Mouse (Mus musculus) lung, embryonic 15.5 days (tissue): ENCODE data around the gene Lrrc8b. TPM values are rescaled to one million over a fixed set of nuclear protein-coding genes. Genes with fewer than 3 reads are reported as not detected.

Source experiments
- ATAC-seq: fragments of 200-750 bp; cut with Nextera tagmentation; 2 replicates; pipeline ENCODE4 v1.8.0; 2017; ENCODE audit warnings: moderate number of reproducible peaks, borderline replicate concordance; ENCODE audit not compliant: low FRiP score, low TSS enrichment; ENCODE audit errors: extremely low read depth
- H3K27ac ChIP-seq: fragments of 300-500 bp; sonication (generic); 2 replicates; pipeline ENCODE4 v1.5.1; 2015; ENCODE audit warnings: moderate library complexity, mild to moderate bottlenecking, inconsistent platforms
- H3K27me3 ChIP-seq: fragments of 300-500 bp; sonication (generic); 2 replicates; pipeline ENCODE4 v1.6.1; 2015; ENCODE audit warnings: inconsistent platforms
- H3K36me3 ChIP-seq: fragments of 300-500 bp; sonication (generic); 2 replicates; pipeline ENCODE4 v1.6.1; 2015; ENCODE audit warnings: inconsistent platforms
- H3K4me1 ChIP-seq: fragments of 300-500 bp; sonication (generic); 2 replicates; pipeline ENCODE4 v1.6.1; 2015; ENCODE audit warnings: inconsistent platforms
- H3K4me2 ChIP-seq: fragments of 300-500 bp; sonication (generic); 2 replicates; pipeline ENCODE4 v1.6.1; 2015; ENCODE audit warnings: inconsistent platforms, mild to moderate bottlenecking, moderate library complexity
- H3K4me3 ChIP-seq: fragments of 300-500 bp; sonication (generic); 2 replicates; pipeline ENCODE4 v1.5.1; 2015; ENCODE audit warnings: mild to moderate bottlenecking, inconsistent platforms
- H3K9ac ChIP-seq: fragments of 300-500 bp; sonication (generic); 2 replicates; pipeline ENCODE4 v1.6.1; 2015; ENCODE audit warnings: inconsistent platforms
- H3K9me3 ChIP-seq: fragments of 300-500 bp; sonication (generic); 2 replicates; pipeline ENCODE4 v1.6.1; 2016; ENCODE audit warnings: inconsistent platforms
- WGBS: fragments of 180-500 bp; shearing (Covaris S2); methylation state at CpG from one replicate; pipeline ENCODE4 v1.1.7; 2015; 5-methylcytosine and 5-hydroxymethylcytosine counted together
- polyA plus RNA-seq: library from polyadenylated mRNA; unstranded; fragments of >200 nt; fragmentation: Nextera tagmentation; extraction: Ambion mirVana; gene quantifications from 2 replicates; pipeline ENCODE4 v1.2.1, GENCODE M21; 2015

Lrrc8b gene
- polyA plus RNA-seq, 1 experiment from 2014 or later = 6.7 TPM

DNA sequence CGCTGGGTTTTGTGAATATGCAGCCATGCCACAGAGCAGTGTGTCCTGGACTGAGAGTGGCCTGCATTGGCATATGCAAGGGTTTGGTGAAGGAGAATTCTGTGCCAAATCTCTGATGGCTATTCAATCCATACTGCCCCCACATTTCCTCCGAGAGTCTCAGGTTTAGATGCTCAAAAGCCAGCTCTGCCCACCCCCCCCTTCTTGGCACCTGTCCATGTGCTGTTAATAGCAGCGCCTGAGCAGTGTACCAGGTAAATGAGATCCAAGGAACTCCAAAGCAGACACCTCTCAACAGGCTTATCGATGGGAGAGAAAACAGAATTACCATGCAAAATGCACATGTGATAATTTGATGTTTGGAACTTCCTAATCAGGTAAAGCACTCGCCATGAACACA is 74.6 kb downstream of the Lrrc8b start:
- ATAC-seq = no peak
- 80% methylated on average over 5 of the region's 5 CpGs for WGBS
- Histone ChIP-seq H3K9ac (no peak overlapping the region), H3K36me3 (no peaks in the 10 kb centered on the region), H3K4me3 (no peak overlapping the region), H3K4me2 (no peak overlapping the region), H3K27ac (no peak overlapping the region), H3K4me1 (no peaks in the 10 kb centered on the region), H3K27me3 (no peaks in the 10 kb centered on the region), H3K9me3 (no peaks in the 10 kb centered on the region)

DNA sequence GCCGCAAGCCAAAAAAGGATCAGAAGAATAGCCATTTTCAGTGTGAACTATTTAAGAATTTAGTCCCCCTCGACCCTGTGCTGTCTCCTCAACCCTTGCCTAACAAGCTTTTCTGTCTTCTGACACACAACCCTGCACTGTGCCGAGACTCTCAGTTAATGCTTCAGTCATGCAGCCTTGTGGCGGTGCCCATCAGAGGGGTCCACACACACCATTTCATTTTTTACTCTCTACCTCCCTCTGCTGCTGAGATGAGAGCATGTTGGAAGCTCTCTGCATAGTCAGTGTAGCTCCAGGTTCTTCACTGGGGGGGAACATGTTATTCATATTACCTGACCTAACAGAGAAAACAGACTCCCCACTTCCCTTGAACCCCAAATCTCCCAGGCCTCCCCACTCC is 75.8 kb downstream of the Lrrc8b start:
- Histone ChIP-seq H3K4me1 (peaks cover 3% of the 10 kb centered on the region), H3K36me3 (no peaks in the 10 kb centered on the region), H3K4me2 (no peak overlapping the region), H3K9ac (no peak overlapping the region), H3K27me3 (no peaks in the 10 kb centered on the region), H3K27ac (no peak overlapping the region), H3K9me3 (no peaks in the 10 kb centered on the region), H3K4me3 (no peak overlapping the region)
- 56% methylated on average over 4 of the region's 4 CpGs for WGBS
- no peak for ATAC-seq

DNA sequence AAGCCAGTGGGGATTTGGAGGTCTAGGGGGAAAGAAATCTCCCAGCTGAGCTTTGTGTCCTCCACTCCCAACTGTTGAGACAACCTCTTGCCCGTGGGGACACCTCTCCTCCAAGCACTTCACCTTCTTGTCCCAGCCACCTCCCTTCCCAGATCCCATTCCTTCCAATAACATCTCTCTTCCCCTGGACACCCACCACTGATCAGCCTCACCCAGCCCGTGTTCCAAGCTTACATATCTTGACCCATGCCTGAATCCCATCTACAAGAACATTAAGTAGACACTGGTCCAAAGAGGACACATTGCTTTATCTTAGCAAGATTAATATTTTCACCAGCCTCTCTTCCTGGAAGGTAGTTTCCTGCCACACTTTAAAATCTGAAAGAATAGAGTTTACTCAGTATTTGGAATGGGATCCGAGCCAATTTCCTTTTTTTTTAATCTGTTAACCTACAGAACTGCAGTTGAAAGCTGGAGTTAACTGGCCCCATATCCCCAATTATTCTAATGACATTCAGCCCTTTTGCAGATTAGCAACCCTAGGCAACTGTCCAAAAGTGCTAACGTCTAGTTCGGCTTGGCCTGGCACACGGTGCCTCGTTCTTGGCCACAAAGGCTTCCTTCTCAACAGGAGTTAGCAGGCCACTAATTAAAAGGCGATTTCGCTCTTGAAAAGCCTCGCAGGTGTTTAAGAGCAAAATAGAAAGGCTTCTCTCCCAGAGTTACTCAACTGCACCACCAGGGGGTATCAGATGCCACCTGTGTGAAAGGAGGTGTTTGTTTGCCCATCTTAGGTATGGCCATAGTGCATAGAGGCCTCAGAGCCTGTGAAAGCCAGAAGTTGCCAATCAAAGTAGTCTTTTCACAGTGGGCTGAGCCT is 77.0 kb downstream of the Lrrc8b start:
- H3K27ac ChIP-seq = no peak overlapping the region
- H3K4me1 ChIP-seq = peaks cover 3% of the 10 kb centered on the region
- H3K9me3 ChIP-seq = no peaks in the 10 kb centered on the region
- no peak overlapping the region for H3K4me2 ChIP-seq
- no peak overlapping the region for H3K9ac ChIP-seq
- WGBS = 45% methylated on average over 10 of the region's 10 CpGs
- no peak for ATAC-seq
- H3K27me3 ChIP-seq = no peaks in the 10 kb centered on the region
- no peak overlapping the region for H3K4me3 ChIP-seq
- H3K36me3 ChIP-seq = no peaks in the 10 kb centered on the region

DNA sequence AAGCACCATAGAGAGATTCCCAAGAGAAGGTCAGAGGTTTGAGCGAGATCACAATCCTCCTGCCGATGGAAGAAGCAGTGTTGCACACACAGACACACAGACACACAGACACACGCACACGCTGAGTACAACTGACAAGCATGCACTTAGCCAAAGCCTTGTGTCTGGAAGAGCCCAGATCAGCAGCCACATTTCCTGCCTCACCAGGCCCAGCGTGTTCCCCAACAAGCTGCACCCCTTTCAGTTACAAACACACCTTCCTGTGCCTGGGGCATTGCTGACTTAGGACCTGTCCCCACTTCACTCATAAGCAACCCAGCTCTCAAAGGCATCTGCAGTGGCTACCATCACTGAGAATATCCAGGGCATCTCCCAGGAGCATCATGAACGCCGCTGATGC is 77.8 kb downstream of the Lrrc8b start:
- 91% methylated on average over 7 of the region's 7 CpGs for WGBS

DNA sequence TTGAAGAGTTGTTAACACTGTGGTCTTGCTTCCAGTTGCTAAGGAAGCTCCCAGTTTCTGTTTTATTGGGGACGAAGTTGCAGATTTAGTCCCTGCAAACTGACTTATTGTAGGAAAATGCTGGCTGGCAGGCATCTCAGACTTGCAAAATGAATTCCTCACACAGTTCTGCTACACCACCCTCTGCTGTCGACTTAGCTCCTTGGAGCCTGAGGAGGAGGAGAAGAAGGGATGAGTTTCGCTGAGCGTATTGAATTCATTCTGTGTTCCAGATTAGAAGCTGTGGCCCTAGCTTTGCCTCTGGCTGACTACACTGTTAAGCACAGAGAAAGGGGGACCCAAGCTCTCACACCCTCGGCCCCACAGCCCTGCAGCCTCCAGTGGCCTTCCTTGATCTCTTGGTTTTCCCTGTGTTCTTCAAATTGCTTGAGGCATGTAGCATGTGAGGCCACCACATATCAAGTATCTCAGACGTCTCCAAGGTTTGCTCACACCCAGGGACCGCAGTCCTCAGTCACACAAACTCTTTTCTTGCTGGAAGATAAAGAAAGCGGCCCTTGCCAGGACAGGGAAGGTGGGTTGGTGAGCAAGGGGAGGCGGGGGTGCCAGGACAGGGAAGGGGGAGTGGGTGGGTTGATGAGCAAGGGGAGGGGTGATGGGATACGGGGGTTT is 78.8 kb downstream of the Lrrc8b start:
- ATAC-seq = no peak
- no peaks in the 10 kb centered on the region for H3K9me3 ChIP-seq
- no peak overlapping the region for H3K4me3 ChIP-seq
- no peaks in the 10 kb centered on the region for H3K27me3 ChIP-seq
- H3K4me1 ChIP-seq = peaks cover 3% of the 10 kb centered on the region
- H3K4me2 ChIP-seq = peak overlapping the region; percentile 54; the same call in 1 of the 2 replicates
- 46% methylated on average over 10 of the region's 10 CpGs for WGBS
- H3K27ac ChIP-seq = no peak overlapping the region
- no peak overlapping the region for H3K9ac ChIP-seq
- no peaks in the 10 kb centered on the region for H3K36me3 ChIP-seq

More for the DNA sequence above, 77.8 kb downstream of the Lrrc8b start:
- Histone ChIP-seq H3K4me1 (peaks cover 3% of the 10 kb centered on the region), H3K9me3 (no peaks in the 10 kb centered on the region), H3K4me3 (no peak overlapping the region), H3K27me3 (no peaks in the 10 kb centered on the region), H3K4me2 (no peak overlapping the region), H3K27ac (no peak overlapping the region), H3K36me3 (no peaks in the 10 kb centered on the region), H3K9ac (no peak overlapping the region)
- ATAC-seq = no peak

DNA sequence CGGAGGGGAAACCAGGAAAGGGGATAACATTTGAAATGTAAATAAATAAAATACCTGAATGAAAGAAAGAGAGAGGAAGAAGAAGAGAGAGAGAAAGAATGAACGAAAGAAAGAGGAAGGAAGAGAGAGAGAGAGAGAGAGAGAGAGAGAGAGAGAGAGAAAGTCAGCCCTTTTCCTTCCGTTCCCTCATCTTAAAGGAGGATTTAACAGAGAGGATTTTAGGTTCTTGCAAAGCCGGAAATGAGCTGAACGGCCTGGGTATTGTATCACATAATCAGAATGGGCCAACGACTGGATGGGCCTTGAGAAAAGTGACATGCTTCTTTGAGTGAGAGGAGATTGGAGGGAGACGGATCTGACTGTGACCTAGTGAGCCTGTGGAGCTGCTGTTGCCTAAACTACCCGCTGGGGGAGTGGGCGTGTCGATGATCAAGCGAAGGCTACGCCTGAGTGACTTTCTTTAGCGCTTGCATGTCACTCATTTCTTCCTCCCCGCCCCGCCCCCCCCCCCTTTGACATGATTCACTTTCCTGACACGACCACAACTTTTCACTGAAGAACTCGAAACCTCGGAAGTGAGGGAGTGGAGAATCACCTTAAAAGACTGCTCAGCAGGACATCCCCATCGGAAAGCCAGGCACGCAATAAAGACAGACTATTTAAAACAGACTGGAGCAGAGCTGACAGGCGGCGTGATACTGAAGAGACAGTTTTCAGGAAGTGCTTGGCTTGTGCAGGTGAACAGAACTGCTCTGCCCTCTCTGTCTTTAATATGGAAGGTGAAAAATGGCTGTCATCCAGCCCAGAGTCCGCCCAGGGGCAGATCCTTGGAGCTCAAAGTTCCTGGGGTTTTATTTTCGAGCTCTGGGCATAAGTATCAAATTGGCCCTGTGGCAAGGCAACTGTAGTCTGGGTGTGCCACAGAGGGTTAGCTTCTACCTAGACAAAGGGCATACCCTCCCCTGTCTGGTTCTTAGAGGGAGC is 79.6 kb downstream of the Lrrc8b start:
- Histone ChIP-seq H3K36me3 (no peaks in the 10 kb centered on the region), H3K4me1 (peaks cover 3% of the 10 kb centered on the region), H3K27me3 (no peaks in the 10 kb centered on the region), H3K4me3 (peak overlapping the region; percentile 23), H3K27ac (no peak overlapping the region), H3K9ac (no peak overlapping the region; the same call in 1 of the 2 replicates), H3K9me3 (no peaks in the 10 kb centered on the region), H3K4me2 (peak overlapping the region; percentile 54)
- ATAC-seq = peak; percentile 83
- WGBS = 7% methylated on average over 24 of the region's 24 CpGs

DNA sequence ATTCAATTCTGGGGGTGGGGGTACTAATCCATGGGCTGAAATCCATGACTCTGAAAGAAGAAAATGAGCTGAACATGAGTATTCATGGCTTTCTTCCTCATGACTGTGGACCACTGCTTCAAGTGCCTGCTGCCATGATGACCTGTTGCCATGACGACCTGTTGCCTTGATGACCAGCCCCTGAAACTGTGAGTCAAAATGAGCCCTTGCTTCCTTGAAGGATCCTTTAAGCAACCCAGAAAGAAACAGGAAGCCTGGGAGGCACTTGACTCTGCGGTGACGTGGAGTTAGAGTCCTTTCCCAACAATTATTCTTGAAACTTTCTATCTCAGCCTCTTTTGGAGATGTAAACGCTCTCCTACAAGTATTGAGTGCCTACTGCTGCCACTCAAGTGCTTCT is 80.6 kb downstream of the Lrrc8b start:
- H3K9ac ChIP-seq = no peak overlapping the region
- ATAC-seq = no peak
- H3K4me3 ChIP-seq = no peak overlapping the region
- no peak overlapping the region for H3K4me2 ChIP-seq
- H3K27me3 ChIP-seq = no peaks in the 10 kb centered on the region
- 66% methylated on average over 4 of the region's 4 CpGs for WGBS
- no peak overlapping the region for H3K27ac ChIP-seq
- no peaks in the 10 kb centered on the region for H3K9me3 ChIP-seq
- H3K36me3 ChIP-seq = no peaks in the 10 kb centered on the region
- peaks cover 3% of the 10 kb centered on the region for H3K4me1 ChIP-seq

DNA sequence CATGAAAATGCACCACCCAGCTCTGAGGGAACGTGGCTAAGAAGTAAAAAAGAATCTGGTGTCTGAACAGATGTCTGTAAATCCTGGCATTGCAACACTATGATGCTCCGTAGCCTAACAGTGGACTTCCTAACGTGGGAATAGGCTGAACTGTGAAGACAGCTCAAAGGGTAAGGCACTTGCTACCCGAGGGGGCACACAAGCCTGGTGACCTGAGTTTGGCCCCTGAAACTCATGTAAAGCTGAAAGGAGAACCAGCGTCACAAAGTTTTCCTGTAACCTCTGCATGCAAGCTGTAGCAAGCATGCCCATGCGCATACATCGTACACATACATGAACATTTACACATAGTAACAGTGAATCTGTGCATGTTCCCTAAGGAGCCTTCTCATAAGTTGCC is 81.0 kb downstream of the Lrrc8b start:
- no peak overlapping the region for H3K4me2 ChIP-seq
- no peaks in the 10 kb centered on the region for H3K27me3 ChIP-seq
- H3K36me3 ChIP-seq = no peaks in the 10 kb centered on the region
- peaks cover 3% of the 10 kb centered on the region for H3K4me1 ChIP-seq
- H3K4me3 ChIP-seq = no peak overlapping the region
- H3K27ac ChIP-seq = no peak overlapping the region
- no peaks in the 10 kb centered on the region for H3K9me3 ChIP-seq
- no peak for ATAC-seq
- 77% methylated on average over 7 of the region's 7 CpGs for WGBS
- H3K9ac ChIP-seq = no peak overlapping the region

DNA sequence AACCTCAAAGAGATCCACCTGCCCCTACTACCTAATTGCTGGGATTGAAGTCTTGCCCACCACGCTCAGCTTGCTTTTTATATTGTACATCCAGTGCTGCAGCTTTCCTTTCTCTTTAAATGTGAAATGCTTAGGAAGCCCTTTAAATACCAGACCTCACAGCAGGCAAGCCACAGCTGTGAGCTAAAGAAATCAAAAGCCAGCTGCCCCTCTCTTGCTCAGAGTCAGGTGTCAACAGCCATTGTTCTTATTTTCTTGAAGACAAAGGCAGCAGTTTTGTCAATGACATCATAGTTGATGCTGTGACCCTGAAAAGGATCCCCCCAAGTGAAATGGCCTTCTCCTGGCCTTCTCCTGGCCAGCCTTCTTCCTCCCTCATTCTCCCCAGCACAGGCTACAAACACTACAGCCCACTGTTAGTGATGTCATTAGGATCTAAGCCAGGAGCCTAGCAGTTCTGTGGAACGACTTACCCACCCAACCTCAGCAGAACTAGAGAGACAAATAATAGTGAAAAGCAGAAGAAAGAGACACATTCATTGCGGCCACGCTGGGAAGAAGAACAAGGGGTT is 82.9 kb downstream of the Lrrc8b start:
- WGBS = 65% methylated on average over 4 of the region's 4 CpGs
- no peaks in the 10 kb centered on the region for H3K9me3 ChIP-seq
- no peak overlapping the region for H3K4me2 ChIP-seq
- no peak overlapping the region for H3K9ac ChIP-seq
- no peak overlapping the region for H3K27ac ChIP-seq
- no peaks in the 10 kb centered on the region for H3K27me3 ChIP-seq
- ATAC-seq = no peak
- H3K4me3 ChIP-seq = no peak overlapping the region
- H3K4me1 ChIP-seq = peaks cover 3% of the 10 kb centered on the region
- no peaks in the 10 kb centered on the region for H3K36me3 ChIP-seq

DNA sequence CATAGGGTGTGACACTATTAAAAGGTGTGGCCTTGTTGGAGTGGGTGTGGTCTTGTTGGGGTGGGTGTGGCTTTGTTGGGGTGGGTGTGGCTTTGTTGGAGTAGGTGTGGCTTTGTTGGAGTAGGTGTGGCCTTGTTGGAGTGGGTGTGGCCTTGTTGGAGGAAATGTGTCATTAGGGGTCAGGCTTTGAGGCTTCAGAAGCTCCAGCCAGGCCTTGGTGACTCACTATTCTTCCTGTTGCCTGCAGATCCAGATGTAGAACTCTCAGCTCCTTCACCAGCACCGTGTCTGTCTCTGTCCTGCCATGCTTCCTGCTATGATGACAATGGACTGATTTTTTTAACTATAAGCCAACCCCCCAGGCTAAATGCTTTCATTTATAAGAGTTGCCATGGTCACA is 83.8 kb downstream of the Lrrc8b start:
- H3K4me1 ChIP-seq = peaks cover 3% of the 10 kb centered on the region
- no peak overlapping the region for H3K4me2 ChIP-seq
- no peak overlapping the region for H3K4me3 ChIP-seq
- no peak for ATAC-seq
- no peaks in the 10 kb centered on the region for H3K36me3 ChIP-seq
- H3K27me3 ChIP-seq = no peaks in the 10 kb centered on the region
- no peaks in the 10 kb centered on the region for H3K9me3 ChIP-seq
- 61% methylated on average over 1 of the region's 1 CpGs for WGBS
- no peak overlapping the region for H3K9ac ChIP-seq
- no peak overlapping the region for H3K27ac ChIP-seq
